Mouse (Mus musculus): ENCODE measurements around the gene Cbx8. TPM values are rescaled to one million over a fixed set of nuclear protein-coding genes. Genes with fewer than 3 reads are reported as not detected.

The Cbx8 gene
- polyA plus RNA-seq, 1 experiment from 2014 or later, result 9.3 TPM

DNA sequence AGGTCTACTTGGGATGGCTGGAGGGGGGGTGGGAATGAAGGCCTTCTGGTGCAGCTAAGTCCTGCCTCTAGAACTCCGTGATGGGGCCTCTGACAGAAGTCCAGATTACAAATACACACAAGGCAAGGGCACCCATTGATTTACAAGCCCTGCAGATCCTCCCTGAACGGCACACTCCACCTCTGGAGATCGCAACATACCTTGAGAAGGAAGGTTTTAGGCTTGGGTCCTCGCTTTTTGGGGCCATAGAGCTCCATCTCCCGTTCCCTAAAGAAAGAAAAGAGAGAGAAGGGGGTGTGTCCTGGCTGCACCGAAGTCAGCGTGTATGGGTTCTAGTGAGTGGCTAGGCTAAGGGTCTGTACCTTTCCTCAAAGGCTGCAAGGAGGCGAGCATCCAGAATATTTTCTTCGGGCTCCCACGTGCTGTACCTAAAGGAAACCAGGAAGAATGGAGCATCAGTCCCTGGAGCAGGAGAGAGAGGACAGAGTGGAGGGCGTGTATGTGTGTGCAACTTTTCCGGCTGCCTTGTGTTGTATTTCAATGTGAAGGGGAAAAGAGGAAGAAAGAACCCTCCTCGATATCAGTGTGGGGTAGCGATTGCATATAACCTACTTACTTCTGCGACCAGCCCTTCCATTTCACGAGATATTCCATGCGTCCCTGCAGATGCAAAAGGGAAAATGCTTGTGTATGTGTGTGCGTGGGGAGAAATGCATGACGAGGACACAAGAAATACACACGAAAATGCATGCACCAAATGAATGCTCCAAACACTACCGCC, 847 bp downstream of the Cbx8 start:
- 4% methylated on average over 21 of the region's 21 CpGs for WGBS
- ATAC-seq (ENCODE audit: low FRiP score) (no peak), DNase-seq (ENCODE audit: low spot score) (peak; percentile 30)
- Histone ChIP-seq H3K9me3 (ENCODE audit: control insufficient read depth, low read length) (no peaks in the 10 kb centered on the region), H3K4me3 (ENCODE audit: low read depth, low read length) (peak overlapping the region; percentile 73), H3K27me3 (ENCODE audit: control insufficient read depth, insufficient read depth, low read length) (peaks cover 74% of the 10 kb centered on the region), H3K4me2 (replicated peaks; ENCODE audit: low read depth, low read length) (peak overlapping the region; percentile 97), H3K27ac (ENCODE audit: low read depth, low read length) (peak overlapping the region; percentile 84), H3K9ac (ENCODE audit: low read depth, low read length) (peak overlapping the region; percentile 84), H3K4me1 (replicated peaks; ENCODE audit: control insufficient read depth, insufficient read depth, low read length) (peaks cover 26% of the 10 kb centered on the region), H3K36me3 (ENCODE audit: control insufficient read depth, insufficient read depth, low read length) (no peaks in the 10 kb centered on the region)

DNA sequence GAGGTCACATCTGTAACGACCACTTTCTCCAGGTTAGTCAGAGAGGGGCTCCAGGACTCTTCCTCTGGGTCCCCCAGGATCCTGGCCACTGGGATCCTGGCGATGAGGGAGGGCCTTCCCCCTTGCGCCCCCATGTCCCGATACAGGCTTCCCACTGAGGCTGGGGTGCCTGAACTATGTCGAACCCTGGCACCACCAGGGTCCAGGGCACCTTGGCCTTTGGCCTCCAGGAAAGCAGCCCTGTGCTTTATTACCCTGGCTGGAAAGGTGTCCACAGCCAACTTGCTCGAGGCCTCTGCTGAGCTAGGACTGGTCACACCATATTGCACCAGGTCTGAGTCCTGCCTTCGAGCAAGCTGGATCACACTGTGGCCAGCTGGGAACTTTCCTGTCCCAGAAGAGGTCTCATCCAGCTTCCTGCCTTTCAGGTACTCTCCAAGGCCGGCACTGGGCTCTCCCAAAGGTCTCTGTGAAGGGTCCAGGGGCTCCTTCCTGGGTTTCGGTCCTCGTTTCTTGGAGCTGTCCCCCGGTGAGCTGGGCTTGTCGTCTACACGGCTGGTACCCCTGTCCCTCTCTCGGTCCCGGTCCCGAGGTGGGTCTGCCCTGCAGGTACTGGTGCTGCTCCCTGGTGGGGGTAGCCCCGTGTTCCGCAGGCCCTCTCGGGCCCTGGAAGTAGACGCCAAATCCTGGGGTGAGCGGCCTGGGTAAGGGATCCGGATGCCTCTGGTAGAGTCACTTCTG, 1.9 kb downstream of the Cbx8 start:
- DNase-seq (ENCODE audit: low spot score) (peak; percentile 8), ATAC-seq (ENCODE audit: low FRiP score) (no peak)
- H3K4me2 ChIP-seq (replicated peaks; ENCODE audit: low read depth, low read length), result no peak overlapping the region
- H3K4me1 ChIP-seq (replicated peaks; ENCODE audit: control insufficient read depth, insufficient read depth, low read length), result peaks cover 32% of the 10 kb centered on the region
- H3K9me3 ChIP-seq (ENCODE audit: control insufficient read depth, low read length), result no peaks in the 10 kb centered on the region
- no peaks in the 10 kb centered on the region for H3K36me3 ChIP-seq (ENCODE audit: control insufficient read depth, insufficient read depth, low read length)
- H3K4me3 ChIP-seq (ENCODE audit: low read depth, low read length), result no peak overlapping the region
- 19% methylated on average over 22 of the region's 22 CpGs for WGBS
- no peak overlapping the region for H3K27ac ChIP-seq (ENCODE audit: low read depth, low read length)
- H3K9ac ChIP-seq (ENCODE audit: low read depth, low read length), result no peak overlapping the region
- peaks cover 70% of the 10 kb centered on the region for H3K27me3 ChIP-seq (ENCODE audit: control insufficient read depth, insufficient read depth, low read length)

DNA sequence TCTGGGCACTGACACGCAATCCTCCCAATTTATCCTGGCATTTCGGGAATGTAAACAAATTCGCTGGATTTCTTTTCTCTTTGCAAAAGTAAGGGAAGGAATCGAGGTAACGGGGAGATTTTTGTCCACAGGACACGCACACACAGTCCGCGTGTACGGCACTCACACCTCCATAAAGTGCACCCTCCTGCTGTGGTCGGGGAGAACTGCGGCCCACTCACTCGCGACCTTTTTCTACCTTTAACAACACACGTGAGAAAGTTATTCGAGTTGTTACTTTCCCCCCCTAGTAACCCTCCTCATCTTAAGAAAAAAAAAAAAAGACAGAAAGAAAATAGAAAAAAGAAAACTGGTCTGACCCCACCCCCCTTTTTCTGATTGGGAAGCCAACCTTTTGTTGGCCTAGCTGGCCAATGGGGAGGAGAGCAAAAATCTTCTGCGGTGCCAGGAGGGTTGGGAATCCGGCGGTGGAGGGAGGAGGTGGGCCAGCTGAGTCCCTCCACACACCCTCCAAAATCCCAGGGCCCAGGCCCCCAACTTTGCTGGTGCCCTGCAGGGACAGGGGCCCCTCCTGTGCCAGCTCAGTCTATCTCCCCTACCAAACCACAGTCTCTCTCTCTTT, 2.9 kb downstream of the Cbx8 start:
- ATAC-seq (ENCODE audit: low FRiP score), result no peak
- peak overlapping the region; percentile 75 for H3K4me2 ChIP-seq (replicated peaks; ENCODE audit: low read depth, low read length)
- H3K9me3 ChIP-seq (ENCODE audit: control insufficient read depth, low read length), result no peaks in the 10 kb centered on the region
- peak; percentile 32 for DNase-seq (ENCODE audit: low spot score)
- WGBS, result under 1% methylated on average over 18 of the region's 18 CpGs
- peak overlapping the region; percentile 36 for H3K4me3 ChIP-seq (ENCODE audit: low read depth, low read length)
- peak overlapping the region; percentile 47; the same call in 1 of the 2 replicates for H3K9ac ChIP-seq (ENCODE audit: low read depth, low read length)
- H3K4me1 ChIP-seq (replicated peaks; ENCODE audit: control insufficient read depth, insufficient read depth, low read length), result peaks cover 32% of the 10 kb centered on the region
- H3K36me3 ChIP-seq (ENCODE audit: control insufficient read depth, insufficient read depth, low read length), result no peaks in the 10 kb centered on the region
- H3K27me3 ChIP-seq (ENCODE audit: control insufficient read depth, insufficient read depth, low read length), result peaks cover 60% of the 10 kb centered on the region
- no peak overlapping the region for H3K27ac ChIP-seq (ENCODE audit: low read depth, low read length)

DNA sequence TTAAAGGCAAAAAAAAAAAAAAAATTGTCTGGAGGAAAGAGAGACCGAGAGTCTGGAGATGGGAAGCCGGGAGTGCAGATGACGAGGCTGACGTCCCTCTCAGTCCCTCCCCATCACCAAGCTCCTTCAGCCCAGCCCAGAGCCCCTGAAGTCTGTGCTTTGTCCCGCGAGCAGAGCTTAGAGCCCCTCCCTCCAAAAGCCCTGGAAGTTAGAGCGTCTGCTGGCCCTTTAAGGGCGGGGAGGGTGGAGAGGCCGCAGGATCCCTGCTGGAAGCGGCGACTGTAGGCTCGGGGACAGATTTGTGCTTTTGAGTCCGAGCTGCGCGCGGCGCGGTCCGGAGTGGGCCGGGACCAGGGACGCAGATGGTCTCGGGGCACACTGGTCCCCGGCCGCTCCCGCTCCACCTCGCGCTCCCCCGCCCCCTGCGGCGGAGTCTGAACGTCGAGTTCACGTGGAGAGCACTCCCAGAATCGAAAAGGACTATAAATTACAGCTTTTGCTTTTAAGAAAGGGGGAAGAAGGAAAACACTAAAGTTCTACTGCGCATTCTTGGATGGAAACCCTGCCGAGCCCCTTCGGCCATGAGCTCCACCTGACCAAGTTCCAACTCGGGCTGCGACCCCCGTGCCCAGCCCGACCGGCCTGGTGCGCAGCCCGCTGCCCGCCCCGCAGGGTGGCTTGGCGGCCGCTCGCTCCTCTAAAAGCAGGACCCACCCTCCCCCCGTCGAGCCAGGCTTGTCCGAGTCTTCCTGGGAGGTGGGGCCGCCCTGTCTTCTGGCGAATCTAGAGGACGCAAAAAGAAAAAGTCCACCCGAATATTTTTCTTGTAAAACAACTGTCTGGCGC, 3.6 kb downstream of the Cbx8 start:
- Histone ChIP-seq H3K27me3 (ENCODE audit: control insufficient read depth, insufficient read depth, low read length) (peaks cover 53% of the 10 kb centered on the region), H3K4me2 (replicated peaks; ENCODE audit: low read depth, low read length) (peak overlapping the region; percentile 75), H3K9ac (ENCODE audit: low read depth, low read length) (peak overlapping the region; percentile 47), H3K36me3 (ENCODE audit: control insufficient read depth, insufficient read depth, low read length) (no peaks in the 10 kb centered on the region), H3K4me3 (ENCODE audit: low read depth, low read length) (peak overlapping the region; percentile 36), H3K27ac (ENCODE audit: low read depth, low read length) (no peak overlapping the region), H3K9me3 (ENCODE audit: control insufficient read depth, low read length) (no peaks in the 10 kb centered on the region), H3K4me1 (replicated peaks; ENCODE audit: control insufficient read depth, insufficient read depth, low read length) (peaks cover 31% of the 10 kb centered on the region)
- ATAC-seq (ENCODE audit: low FRiP score) (no peak), DNase-seq (ENCODE audit: low spot score) (peak; percentile 72)
- WGBS, result under 1% methylated on average over 57 of the region's 57 CpGs

DNA sequence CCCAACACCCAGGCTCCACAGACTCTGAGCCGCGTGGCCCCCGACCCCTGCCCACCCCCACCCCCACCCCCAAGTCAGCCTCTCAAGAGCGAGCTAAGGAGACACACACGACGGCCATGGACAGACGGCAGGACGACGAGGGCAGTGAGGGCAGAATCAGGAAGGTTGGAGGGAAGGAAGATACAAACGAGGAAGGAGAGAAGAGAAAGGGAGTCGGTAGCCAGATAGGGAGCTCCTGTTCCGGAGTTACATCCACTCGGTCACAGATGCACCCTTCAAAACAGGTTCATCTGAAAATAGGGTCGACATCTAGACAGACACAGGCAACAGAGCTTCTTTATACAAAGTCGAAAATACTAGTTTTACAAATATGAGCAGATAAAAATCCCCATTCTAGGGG, 4.3 kb downstream of the Cbx8 start:
- WGBS, result under 1% methylated on average over 15 of the region's 15 CpGs
- Histone ChIP-seq H3K4me1 (replicated peaks; ENCODE audit: control insufficient read depth, insufficient read depth, low read length) (peaks cover 29% of the 10 kb centered on the region), H3K36me3 (ENCODE audit: control insufficient read depth, insufficient read depth, low read length) (no peaks in the 10 kb centered on the region), H3K27ac (ENCODE audit: low read depth, low read length) (no peak overlapping the region), H3K27me3 (ENCODE audit: control insufficient read depth, insufficient read depth, low read length) (peaks cover 47% of the 10 kb centered on the region), H3K9me3 (ENCODE audit: control insufficient read depth, low read length) (no peaks in the 10 kb centered on the region), H3K4me3 (ENCODE audit: low read depth, low read length) (peak overlapping the region; percentile 36; the same call in 1 of the 2 replicates), H3K4me2 (replicated peaks; ENCODE audit: low read depth, low read length) (no peak overlapping the region), H3K9ac (ENCODE audit: low read depth, low read length) (no peak overlapping the region)
- peak; percentile 56 for DNase-seq (ENCODE audit: low spot score)
- no peak for ATAC-seq (ENCODE audit: low FRiP score)

DNA sequence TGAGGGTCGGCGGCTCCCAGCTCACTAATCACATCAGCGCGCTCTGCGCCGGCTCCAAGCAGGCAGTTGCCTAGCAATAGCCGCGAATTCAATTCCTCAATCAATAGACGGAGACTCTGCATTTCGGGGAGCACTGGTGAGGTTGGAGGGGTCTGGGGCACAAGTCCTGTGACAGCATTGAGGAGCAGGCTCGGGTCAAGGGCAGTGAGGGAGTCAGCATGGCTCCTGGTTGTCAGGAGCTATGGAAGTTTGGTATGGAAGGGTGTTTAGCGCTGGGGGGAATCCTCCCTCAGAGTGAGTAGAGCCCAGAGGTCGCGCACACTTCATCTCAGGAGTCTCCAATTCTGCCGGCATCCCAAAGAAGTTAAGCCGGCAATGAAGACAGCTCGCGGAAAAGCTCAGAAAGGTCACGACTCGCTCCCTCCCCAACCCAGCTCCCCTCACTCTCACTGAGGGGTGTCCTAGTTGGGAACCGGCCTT, 5.0 kb downstream of the Cbx8 start:
- under 1% methylated on average over 21 of the region's 21 CpGs for WGBS
- Histone ChIP-seq H3K9ac (ENCODE audit: low read depth, low read length) (no peak overlapping the region), H3K4me1 (replicated peaks; ENCODE audit: control insufficient read depth, insufficient read depth, low read length) (peaks cover 29% of the 10 kb centered on the region), H3K4me3 (ENCODE audit: low read depth, low read length) (no peak overlapping the region), H3K9me3 (ENCODE audit: control insufficient read depth, low read length) (no peaks in the 10 kb centered on the region), H3K4me2 (replicated peaks; ENCODE audit: low read depth, low read length) (peak overlapping the region; percentile 9), H3K27ac (ENCODE audit: low read depth, low read length) (no peak overlapping the region), H3K27me3 (ENCODE audit: control insufficient read depth, insufficient read depth, low read length) (peaks cover 47% of the 10 kb centered on the region), H3K36me3 (ENCODE audit: control insufficient read depth, insufficient read depth, low read length) (no peaks in the 10 kb centered on the region)
- ATAC-seq (ENCODE audit: low FRiP score) (no peak), DNase-seq (ENCODE audit: low spot score) (peak; percentile 69)

DNA sequence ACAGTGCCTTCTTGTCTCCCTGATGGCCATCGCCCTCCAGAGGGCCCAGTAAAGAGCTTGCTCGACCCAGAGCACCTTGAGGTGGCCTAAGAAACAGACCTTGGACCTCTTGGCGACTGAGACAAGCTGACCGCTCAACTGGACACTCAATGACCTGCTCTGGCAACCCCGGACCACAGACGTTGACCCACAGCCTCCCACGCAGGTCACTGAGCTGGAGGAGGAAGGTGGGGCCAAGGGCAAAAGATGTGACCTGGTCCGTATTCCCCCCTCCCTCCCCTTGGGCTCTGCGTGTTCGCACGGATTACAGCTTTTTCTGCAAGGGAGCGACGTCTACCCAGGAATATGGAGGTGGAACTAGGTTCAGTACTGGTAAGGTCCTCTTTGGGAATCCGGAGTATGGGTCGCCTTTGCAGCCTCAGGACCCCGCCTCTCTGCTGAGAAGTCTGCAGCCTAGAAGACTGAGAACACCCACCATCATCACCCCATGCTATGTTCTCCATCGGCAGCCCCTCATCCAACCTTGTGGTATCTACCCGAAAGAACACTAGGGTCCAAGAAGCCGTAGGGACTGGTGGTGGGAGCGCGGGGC, 5.6 kb downstream of the Cbx8 start:
- Histone ChIP-seq H3K27me3 (ENCODE audit: control insufficient read depth, insufficient read depth, low read length) (peaks cover 47% of the 10 kb centered on the region), H3K27ac (ENCODE audit: low read depth, low read length) (no peak overlapping the region), H3K4me3 (ENCODE audit: low read depth, low read length) (no peak overlapping the region), H3K36me3 (ENCODE audit: control insufficient read depth, insufficient read depth, low read length) (no peaks in the 10 kb centered on the region), H3K4me1 (replicated peaks; ENCODE audit: control insufficient read depth, insufficient read depth, low read length) (peaks cover 29% of the 10 kb centered on the region), H3K9me3 (ENCODE audit: control insufficient read depth, low read length) (no peaks in the 10 kb centered on the region), H3K9ac (ENCODE audit: low read depth, low read length) (no peak overlapping the region), H3K4me2 (replicated peaks; ENCODE audit: low read depth, low read length) (peak overlapping the region; percentile 9)
- 2% methylated on average over 21 of the region's 21 CpGs for WGBS
- DNase-seq (ENCODE audit: low spot score) (no peak), ATAC-seq (ENCODE audit: low FRiP score) (no peak)

DNA sequence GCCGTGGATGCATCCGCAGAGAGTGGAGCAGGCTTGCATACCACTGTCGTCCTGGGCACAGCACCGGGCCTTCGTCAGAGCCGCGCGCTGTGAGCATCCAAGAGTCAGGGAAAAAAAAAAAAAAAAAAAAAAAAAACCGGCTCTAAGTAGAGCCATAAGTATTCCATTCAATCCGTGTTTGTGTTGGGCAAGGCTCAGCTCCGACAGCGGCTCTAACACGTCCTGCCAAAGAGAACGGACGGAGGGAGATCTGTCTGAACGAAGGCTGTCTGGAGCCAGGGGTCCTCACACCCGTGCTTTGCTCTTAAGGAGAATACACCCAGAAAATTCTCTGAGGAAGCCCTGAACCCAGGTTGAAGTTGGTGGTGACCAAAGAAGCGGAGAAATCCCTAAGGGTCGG, 6.1 kb downstream of the Cbx8 start:
- Histone ChIP-seq H3K4me3 (ENCODE audit: low read depth, low read length) (no peak overlapping the region), H3K27ac (ENCODE audit: low read depth, low read length) (no peak overlapping the region), H3K9ac (ENCODE audit: low read depth, low read length) (no peak overlapping the region), H3K4me2 (replicated peaks; ENCODE audit: low read depth, low read length) (peak overlapping the region; percentile 35), H3K36me3 (ENCODE audit: control insufficient read depth, insufficient read depth, low read length) (0 out of 2 replicates have a peak, but pooled peaks cover 4% of the 10 kb centered on the region), H3K9me3 (ENCODE audit: control insufficient read depth, low read length) (no peaks in the 10 kb centered on the region), H3K4me1 (replicated peaks; ENCODE audit: control insufficient read depth, insufficient read depth, low read length) (peaks cover 25% of the 10 kb centered on the region), H3K27me3 (ENCODE audit: control insufficient read depth, insufficient read depth, low read length) (peaks cover 46% of the 10 kb centered on the region)
- DNase-seq (ENCODE audit: low spot score), result peak; percentile 43
- 1% methylated on average over 19 of the region's 19 CpGs for WGBS
- ATAC-seq (ENCODE audit: low FRiP score), result no peak

All from hindbrain, embryonic 11.5 days (tissue).